Mouse (Mus musculus): ENCODE data around the gene Gm20388.

DNA sequence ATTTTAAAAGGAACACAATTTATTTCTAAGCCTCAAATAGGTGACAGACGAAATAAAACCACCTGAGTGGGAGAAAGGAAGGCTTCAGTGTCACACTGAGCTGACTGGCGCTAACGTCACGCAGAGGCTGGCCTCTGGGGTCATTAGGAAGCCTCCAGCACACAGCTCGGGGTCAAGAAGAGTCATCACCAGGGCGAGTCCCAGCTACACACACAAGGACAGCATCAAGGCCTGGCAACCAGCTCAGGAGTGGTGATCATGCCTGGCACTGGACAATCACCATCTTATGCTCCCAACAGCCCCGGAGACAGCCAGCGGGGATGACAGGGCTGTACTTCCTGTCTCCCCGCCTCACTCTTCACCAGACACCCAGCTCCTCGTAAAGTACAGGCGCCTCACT lies 1647.1 kb downstream of the Gm20388 start:
- no peak for TF ChIP-seq CTCF (IDR thresholded peaks at IDR 0.05; ENCODE audit: insufficient read depth, low read depth, low read length)
- no peak for TF ChIP-seq POLR2A (IDR thresholded peaks at IDR 0.05; ENCODE audit: insufficient read depth, low read depth, low read length)

Measured in olfactory bulb, adult 2 months (tissue).